Mouse (Mus musculus) heart, postnatal 36 days (tissue): ENCODE measurements around the gene Gm20696. TPM values are rescaled to one million over a fixed set of nuclear protein-coding genes. Genes with fewer than 3 reads are reported as not detected.

ENCODE experiments used
- DNase-seq, 2 experiments: peaks; one replicate each; pipeline ENCODE4 v3.0.0; 2021 to 2022
- intact Hi-C: fragments of 180-260 bp; cut with DNase I; formaldehyde crosslinking; loops from one replicate; pipeline ENCODE4 v1.15.1; 2025
- total RNA-seq, 2 experiments: library from RNA; stranded (reverse); gene quantifications; 2 replicates each; pipeline ENCODE4 v1.2.3; 2021

The Gm20696 gene
- total RNA-seq, 2 experiments from 2014 or later: 2.4 to 2.5 TPM

- no peak for DNase-seq
- intact Hi-C loops: no loop called here
These were observed 207.8 kb downstream of the Gm20696 start for GRCm38 (mm10) chr6:99458775-99459174.

GRCm38 (mm10) chr6:99453763-99454520, 212.7 kb downstream of the Gm20696 start:
- intact Hi-C loops: loop anchor here (5.0 kb wide), 1 partner anchor 68 kb away; the partner anchor contains the start of gene Foxp1
- DNase-seq: no peak

- intact Hi-C loops: loop anchor here (5.0 kb wide), 1 partner anchor 70 kb away; the partner anchor contains the start of gene Foxp1
- peak in 1 of 2 experiments; percentile 27 for DNase-seq
These were observed 213.9 kb downstream of the Gm20696 start for GRCm38 (mm10) chr6:99452638-99453185.

- intact Hi-C loops: loop anchor here (5.0 kb wide), 1 partner anchor 71 kb away; the partner anchor contains the start of gene Foxp1
- no peak for DNase-seq
These were observed 215.1 kb downstream of the Gm20696 start for GRCm38 (mm10) chr6:99451479-99451878.

- no peak for DNase-seq
- intact Hi-C loops: no loop called here
These were observed 219.2 kb downstream of the Gm20696 start for GRCm38 (mm10) chr6:99447447-99447846.

- intact Hi-C loops: no loop called here
These were observed 219.7 kb downstream of the Gm20696 start for GRCm38 (mm10) chr6:99446801-99447415.

GRCm38 (mm10) chr6:99443460-99443859, 223.1 kb downstream of the Gm20696 start:
- intact Hi-C loops: no loop called here
- peak; percentile 29 to 34 for DNase-seq

More at GRCm38 (mm10) chr6:99446801-99447415, 219.7 kb downstream of the Gm20696 start:
- no peak for DNase-seq

GRCm38 (mm10) chr6:99441100-99441499, 225.5 kb downstream of the Gm20696 start:
- DNase-seq: no peak
- intact Hi-C loops: no loop called here

GRCm38 (mm10) chr6:99440606-99441005, 226.0 kb downstream of the Gm20696 start:
- intact Hi-C loops: no loop called here
- DNase-seq: no peak

- intact Hi-C loops: no loop called here
- peak; percentile 53 to 55 for DNase-seq
These were observed 226.7 kb downstream of the Gm20696 start for GRCm38 (mm10) chr6:99439878-99440361.

- peak; percentile 51 to 59 for DNase-seq
- intact Hi-C loops: no loop called here
These were observed 227.3 kb downstream of the Gm20696 start for GRCm38 (mm10) chr6:99439214-99439877.

GRCm38 (mm10) chr6:99436371-99436770, 230.2 kb downstream of the Gm20696 start:
- DNase-seq: peak in 1 of 2 experiments; percentile 25
- intact Hi-C loops: no loop called here

- no peak for DNase-seq
- intact Hi-C loops: no loop called here
These were observed 231.5 kb downstream of the Gm20696 start for GRCm38 (mm10) chr6:99435140-99435539.

- intact Hi-C loops: no loop called here
- no peak for DNase-seq
These were observed 233.6 kb downstream of the Gm20696 start for GRCm38 (mm10) chr6:99433006-99433405.

GRCm38 (mm10) chr6:99431941-99432340, 234.7 kb downstream of the Gm20696 start:
- DNase-seq: no peak
- intact Hi-C loops: no loop called here

GRCm38 (mm10) chr6:99430560-99430959, 236.0 kb downstream of the Gm20696 start:
- intact Hi-C loops: no loop called here
- no peak for DNase-seq

GRCm38 (mm10) chr6:99429378-99430131, 237.0 kb downstream of the Gm20696 start:
- DNase-seq: no peak
- intact Hi-C loops: no loop called here

- DNase-seq: no peak
- intact Hi-C loops: no loop called here
These were observed 237.6 kb downstream of the Gm20696 start for GRCm38 (mm10) chr6:99428961-99429360.

GRCm38 (mm10) chr6:99427301-99427700, 239.3 kb downstream of the Gm20696 start:
- no peak for DNase-seq
- intact Hi-C loops: no loop called here

- no peak for DNase-seq
- intact Hi-C loops: no loop called here
These were observed 241.6 kb downstream of the Gm20696 start for GRCm38 (mm10) chr6:99425044-99425443.
